Mouse (Mus musculus) heart, postnatal 10 days (tissue): ENCODE results near the gene Slit3. TPM values are rescaled to one million over a fixed set of nuclear protein-coding genes. Genes with fewer than 3 reads are reported as not detected.

Experiments used
- DNase-seq, 2 experiments: peaks; one replicate each; pipeline ENCODE4 v3.0.0; 2021
- intact Hi-C: fragments of 180-260 bp; cut with DNase I; formaldehyde crosslinking; loops from one replicate; pipeline ENCODE4 v1.15.1; 2025
- total RNA-seq, 2 experiments: library from RNA; stranded (reverse); gene quantifications; 2 replicates each; pipeline ENCODE4 v1.2.3; 2021

Slit3 gene
- total RNA-seq, 2 experiments from 2014 or later, result 16.2 to 20.4 TPM

DNA sequence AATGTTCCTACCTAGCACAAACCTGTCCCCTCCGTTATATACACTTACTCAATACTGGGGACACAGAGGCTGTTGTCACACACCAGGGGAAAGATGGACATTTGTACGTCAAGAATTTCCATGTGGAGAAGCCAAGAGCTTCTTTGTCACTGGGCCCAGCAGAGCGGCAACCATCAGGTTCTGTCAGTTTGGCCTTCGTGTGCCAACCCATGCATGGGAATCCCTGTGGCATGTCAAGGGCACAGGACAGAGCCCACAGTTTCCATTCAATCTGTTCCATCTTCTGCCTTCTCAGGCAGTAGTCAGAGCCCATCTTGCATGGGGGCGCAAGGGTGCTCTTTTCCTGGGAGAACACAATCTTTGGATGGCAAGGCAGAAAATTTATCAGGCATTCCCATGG lies 175.8 kb downstream of the Slit3 start:
- no peak for DNase-seq
- intact Hi-C loops, result no loop called here

DNA sequence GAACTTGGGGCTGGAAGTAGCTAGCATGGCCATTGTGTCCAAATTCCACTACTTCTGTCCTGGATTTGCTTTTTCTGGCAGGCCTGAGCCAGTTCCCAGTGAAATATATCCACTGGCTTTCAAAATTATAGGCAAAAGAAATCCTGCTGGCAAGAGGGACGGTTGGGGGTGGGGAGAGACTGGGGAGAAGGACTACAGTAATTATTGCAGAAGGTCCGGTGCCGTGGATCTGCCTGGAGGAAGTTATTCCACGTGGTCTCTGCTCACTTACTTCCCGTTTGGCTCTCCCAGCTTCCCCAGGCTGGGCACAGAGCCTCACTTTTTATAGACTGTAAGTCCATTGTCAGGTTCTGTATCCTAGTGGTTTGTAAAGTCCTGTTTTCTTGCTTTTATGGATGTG lies 176.3 kb downstream of the Slit3 start:
- intact Hi-C loops, result no loop called here
- peak; percentile 61 to 70 for DNase-seq

GRCm38 (mm10) chr11:35298526-35298925 lies 177.5 kb downstream of the Slit3 start:
- DNase-seq, result no peak
- intact Hi-C loops, result no loop called here

GRCm38 (mm10) chr11:35299857-35300375 lies 178.9 kb downstream of the Slit3 start:
- no peak for DNase-seq
- intact Hi-C loops, result no loop called here

GRCm38 (mm10) chr11:35302272-35302671 lies 181.2 kb downstream of the Slit3 start:
- intact Hi-C loops, result no loop called here
- no peak for DNase-seq

GRCm38 (mm10) chr11:35304216-35304975 lies 183.4 kb downstream of the Slit3 start:
- intact Hi-C loops, result no loop called here

DNA sequence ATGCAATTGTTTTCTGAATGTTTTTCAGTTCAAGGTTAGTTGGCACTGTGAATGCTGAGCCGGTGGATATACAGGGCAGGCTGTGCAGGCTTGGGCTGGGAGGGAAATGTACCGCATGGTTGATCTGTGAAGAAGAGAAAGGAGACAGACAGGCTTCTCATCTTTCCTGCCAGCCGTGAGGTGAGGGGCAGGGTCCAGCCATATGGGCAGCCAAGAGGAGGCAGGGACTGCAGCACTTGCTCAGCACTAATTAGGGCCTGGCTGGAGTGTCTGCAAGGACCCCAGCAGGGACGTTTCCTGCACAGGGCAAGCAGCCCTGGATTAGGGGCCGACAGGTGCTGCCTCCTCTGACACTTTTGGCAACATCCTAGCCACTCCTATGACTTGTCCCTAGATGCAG lies 184.1 kb downstream of the Slit3 start:
- DNase-seq, result no peak

More at GRCm38 (mm10) chr11:35304216-35304975, 183.4 kb downstream of the Slit3 start:
- no peak for DNase-seq

GRCm38 (mm10) chr11:35305910-35306309 lies 184.9 kb downstream of the Slit3 start:
- no peak for DNase-seq

More for the DNA sequence above, 184.1 kb downstream of the Slit3 start:
- intact Hi-C loops, result no loop called here

GRCm38 (mm10) chr11:35306922-35307321 lies 185.9 kb downstream of the Slit3 start:
- intact Hi-C loops, result no loop called here
- DNase-seq, result no peak

More at GRCm38 (mm10) chr11:35305910-35306309, 184.9 kb downstream of the Slit3 start:
- intact Hi-C loops, result no loop called here

DNA sequence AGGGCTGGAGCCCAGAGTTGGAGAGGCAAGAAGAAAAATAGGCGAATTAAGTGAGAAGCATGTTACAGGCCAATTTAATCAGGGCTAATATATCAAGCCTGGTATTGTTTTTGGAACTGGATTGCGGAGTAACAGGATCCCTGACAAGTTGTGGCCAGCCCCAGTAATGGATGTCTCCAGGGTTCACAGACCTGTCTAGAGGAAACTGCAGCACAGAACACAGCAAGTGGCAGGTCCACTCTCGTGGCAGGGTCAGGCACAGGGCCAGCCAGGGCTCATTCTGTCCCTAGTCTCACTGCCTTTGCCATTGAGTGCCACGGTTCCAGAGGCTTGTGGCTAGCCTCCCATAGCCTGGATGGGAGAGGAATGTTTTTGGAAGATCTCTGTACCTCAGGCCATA lies 187.0 kb downstream of the Slit3 start:
- intact Hi-C loops, result no loop called here
- no peak for DNase-seq

DNA sequence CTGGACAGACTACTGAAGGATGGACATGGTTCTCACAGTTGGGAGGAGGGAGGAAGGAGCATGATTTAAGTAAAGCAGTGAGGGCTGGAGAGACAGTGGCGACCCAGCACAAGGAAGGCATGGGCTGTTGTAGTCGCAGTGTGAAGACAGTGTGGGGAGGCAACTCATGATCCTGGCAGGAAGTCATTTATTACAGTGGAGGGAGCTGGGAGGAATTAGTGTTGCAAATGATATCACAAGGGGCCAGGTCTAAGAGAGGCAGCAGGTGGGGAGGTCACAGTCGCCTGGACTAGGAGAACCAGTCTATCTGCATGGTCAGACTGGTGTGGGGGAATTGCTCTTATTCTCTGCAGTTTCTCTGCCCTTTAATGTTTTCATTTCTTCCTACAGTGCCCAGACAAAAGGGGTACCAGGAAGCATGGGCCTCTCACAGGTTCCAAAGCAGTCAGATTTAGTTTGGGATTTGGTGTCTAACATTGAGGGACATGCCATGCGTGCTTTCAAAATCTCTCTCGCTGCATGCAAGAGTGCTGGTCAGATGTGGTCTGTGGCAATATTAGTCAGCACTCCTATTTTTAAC lies 194.5 kb downstream of the Slit3 start:
- DNase-seq, result no peak
- intact Hi-C loops, result no loop called here

GRCm38 (mm10) chr11:35317221-35317620 lies 196.2 kb downstream of the Slit3 start:
- no peak for DNase-seq

DNA sequence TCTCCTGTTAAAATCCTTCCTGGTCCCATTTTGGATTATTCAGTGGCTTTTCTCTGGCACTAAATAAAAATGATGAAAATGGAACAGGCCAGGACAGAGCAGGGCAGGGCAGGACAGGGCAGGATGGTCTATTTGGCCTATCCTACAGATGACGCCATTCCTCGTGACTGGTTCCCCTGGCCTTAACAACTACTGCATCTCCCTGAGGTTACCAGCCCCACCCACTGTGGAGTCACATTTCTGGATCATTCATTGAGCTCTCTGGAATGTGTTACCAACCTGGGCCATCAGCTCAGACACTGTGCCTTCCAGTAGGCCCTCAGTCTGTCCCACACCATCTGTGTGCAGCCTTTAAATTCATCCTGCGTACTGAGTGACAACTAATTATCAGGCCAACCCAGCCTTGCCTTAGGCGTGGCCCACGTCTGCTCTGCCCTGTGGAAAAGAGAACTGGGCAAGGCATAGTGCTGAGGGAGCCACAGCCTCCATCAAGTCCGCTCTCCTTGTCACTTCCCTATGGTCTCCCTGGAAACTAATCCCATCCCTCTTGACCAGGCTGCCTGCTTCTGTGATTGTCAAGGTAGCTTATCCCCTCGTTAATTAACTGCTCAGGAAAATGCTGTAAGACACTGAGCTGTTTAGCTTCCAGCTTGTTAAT lies 196.9 kb downstream of the Slit3 start:
- intact Hi-C loops, result no loop called here
- no peak for DNase-seq

More at GRCm38 (mm10) chr11:35317221-35317620, 196.2 kb downstream of the Slit3 start:
- intact Hi-C loops, result no loop called here

- no peak for DNase-seq
- intact Hi-C loops, result no loop called here
Measured at GRCm38 (mm10) chr11:35318433-35319020, 197.5 kb downstream of the Slit3 start.

DNA sequence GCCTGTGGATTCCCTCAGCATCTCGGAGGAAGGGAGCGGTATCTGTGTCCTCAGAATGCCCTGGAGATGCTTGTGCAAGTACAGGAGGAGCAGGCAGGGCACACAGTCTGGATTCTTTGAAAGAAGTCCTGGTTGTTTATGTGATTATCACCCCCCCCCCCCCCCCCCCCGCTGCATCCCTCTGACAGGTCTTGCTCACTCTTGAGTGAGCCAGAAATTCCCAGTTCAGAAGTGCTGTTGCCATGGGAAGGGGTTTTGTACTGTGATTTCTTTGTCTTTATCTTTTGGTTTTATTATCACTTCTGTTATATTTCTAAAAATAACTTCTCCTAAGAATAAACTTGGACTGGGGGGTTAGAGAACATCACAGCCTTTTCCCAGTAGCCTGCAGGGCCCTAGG lies 199.5 kb downstream of the Slit3 start:
- no peak for DNase-seq
- intact Hi-C loops, result no loop called here

- DNase-seq, result no peak
- intact Hi-C loops, result no loop called here
Measured at GRCm38 (mm10) chr11:35324397-35324796, 203.4 kb downstream of the Slit3 start.

DNA sequence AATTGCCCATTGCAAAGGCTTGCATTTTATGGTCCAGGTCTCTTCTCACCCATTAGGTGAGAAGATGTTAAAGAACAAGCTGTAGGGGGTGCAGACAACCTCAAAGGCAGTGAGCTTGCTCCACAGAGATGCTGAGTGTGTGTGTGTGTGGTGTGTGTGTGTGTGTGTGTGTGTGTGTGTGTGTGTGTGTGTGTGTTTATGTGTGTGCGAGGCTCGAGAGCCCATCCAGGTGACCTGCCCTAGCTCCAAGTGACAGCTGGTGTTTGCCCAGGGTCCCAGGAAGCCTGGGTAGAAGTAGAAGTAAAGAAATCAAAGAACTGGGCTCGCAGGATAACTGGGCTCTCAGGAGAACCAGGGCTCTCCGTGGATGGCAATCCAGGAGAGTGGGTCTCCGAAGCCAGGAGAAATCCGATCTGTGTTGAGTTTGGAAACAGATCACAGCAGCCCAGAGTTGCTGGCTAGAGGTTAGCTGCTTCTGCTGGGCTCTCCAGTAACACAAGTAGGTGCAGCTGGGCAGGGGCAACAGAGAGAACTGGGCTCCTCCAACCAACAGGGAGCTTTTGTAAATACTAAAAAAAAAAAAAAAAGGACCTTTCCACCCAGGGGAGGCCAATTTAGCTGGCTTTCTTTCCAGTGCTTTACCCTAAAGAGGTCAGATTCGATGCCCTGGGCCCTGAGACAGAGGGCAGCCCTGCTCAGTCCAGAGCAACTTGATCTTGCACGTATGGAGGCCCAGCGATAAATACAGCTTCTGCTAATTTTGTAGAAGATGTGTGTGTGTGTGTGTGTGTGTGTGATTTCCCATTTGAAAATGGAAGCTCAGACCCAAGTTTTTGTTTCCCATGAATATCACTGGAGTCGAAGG lies 204.3 kb downstream of the Slit3 start:
- intact Hi-C loops, result no loop called here
- DNase-seq, result no peak

DNA sequence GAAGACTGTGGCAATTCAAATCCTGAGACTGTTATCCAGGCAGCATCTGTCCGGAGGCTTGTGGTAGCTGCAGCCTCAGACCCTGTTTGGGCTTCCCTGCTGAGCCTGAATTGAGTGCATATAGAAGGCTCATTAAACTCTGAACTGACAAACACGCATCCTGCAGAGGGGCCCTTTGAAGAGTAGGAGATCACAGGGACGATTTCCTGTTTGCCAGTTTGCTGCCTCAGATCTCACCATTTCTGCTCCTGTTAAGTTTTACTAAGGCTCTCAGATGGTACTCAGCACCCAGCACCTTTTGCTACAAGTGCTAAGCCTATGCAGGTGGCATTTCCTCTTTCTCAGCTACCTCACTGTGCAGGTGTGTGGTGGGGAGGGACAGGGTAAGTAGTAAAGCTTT lies 205.3 kb downstream of the Slit3 start:
- intact Hi-C loops, result no loop called here
- DNase-seq, result no peak

DNA sequence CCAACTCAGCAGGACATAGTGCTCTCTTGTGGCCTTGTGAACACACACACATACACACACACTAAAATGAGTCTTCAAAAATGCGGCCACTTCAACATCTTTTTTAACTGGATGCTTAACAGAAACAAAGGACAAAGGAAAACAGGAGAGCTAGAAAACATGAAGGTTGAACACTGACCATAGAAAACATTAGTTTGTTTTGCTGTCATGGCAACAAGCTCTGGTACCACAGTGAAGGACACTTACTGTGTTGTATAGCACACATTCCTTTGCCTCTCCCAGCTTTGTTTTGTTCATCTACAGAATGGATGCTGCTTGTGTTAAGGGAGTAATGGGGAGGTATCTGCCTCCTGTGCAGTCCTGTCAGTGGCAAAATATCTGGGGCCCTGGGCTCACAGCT lies 206.9 kb downstream of the Slit3 start:
- DNase-seq, result no peak
- intact Hi-C loops, result no loop called here

- no peak for DNase-seq
- intact Hi-C loops, result no loop called here
Measured at GRCm38 (mm10) chr11:35331476-35331875, 210.5 kb downstream of the Slit3 start.
